Mouse (Mus musculus): ENCODE data around the gene Tceal1.

GRCm38 (mm10) chrX:136668794-136669193 is 39.0 kb upstream of the Tceal1 start:
- no peak for TF ChIP-seq CTCF (IDR thresholded peaks at IDR 0.05; ENCODE audit: low read depth, low read length)
- no peak for TF ChIP-seq POLR2A (IDR thresholded peaks at IDR 0.05; ENCODE audit: extremely low read depth, insufficient read depth, low read length)
